Mouse (Mus musculus): ENCODE results near the gene Rgs7. TPM values are rescaled to one million over a fixed set of nuclear protein-coding genes. Genes with fewer than 3 reads are reported as not detected.

The Rgs7 gene
- polyA plus RNA-seq, 1 experiment = 0.42 TPM

GRCm38 (mm10) chr1:175329934-175330471 lies 162.3 kb downstream of the Rgs7 start:
- Histone ChIP-seq H3K4me3 (ENCODE audit: insufficient read depth, low read length) (no peak overlapping the region), H3K4me1 (ENCODE audit: control insufficient read depth, insufficient read depth, low read length) (no peaks in the 10 kb centered on the region), H3K27ac (ENCODE audit: insufficient read depth, low read length) (no peak overlapping the region)
- TF ChIP-seq CTCF (IDR thresholded peaks at IDR 0.05; ENCODE audit: borderline replicate concordance, insufficient read depth, low read length) (no peak), POLR2A (IDR thresholded peaks at IDR 0.05; ENCODE audit: low read depth, low read length) (no peak)

- no peak for TF ChIP-seq CTCF (IDR thresholded peaks at IDR 0.05; ENCODE audit: borderline replicate concordance, insufficient read depth, low read length)
- TF ChIP-seq POLR2A (IDR thresholded peaks at IDR 0.05; ENCODE audit: low read depth, low read length) = no peak
- Histone ChIP-seq H3K27ac (ENCODE audit: insufficient read depth, low read length) (no peak overlapping the region), H3K4me3 (ENCODE audit: insufficient read depth, low read length) (no peak overlapping the region), H3K4me1 (ENCODE audit: control insufficient read depth, insufficient read depth, low read length) (no peaks in the 10 kb centered on the region)
These were observed 169.5 kb downstream of the Rgs7 start for GRCm38 (mm10) chr1:175322781-175323180.

- no peak overlapping the region for H3K27ac ChIP-seq (ENCODE audit: insufficient read depth, low read length)
- TF ChIP-seq POLR2A (IDR thresholded peaks at IDR 0.05; ENCODE audit: low read depth, low read length) (no peak), CTCF (IDR thresholded peaks at IDR 0.05; ENCODE audit: borderline replicate concordance, insufficient read depth, low read length) (no peak)
- H3K4me1 ChIP-seq (ENCODE audit: control insufficient read depth, insufficient read depth, low read length) = no peaks in the 10 kb centered on the region
- H3K4me3 ChIP-seq (ENCODE audit: insufficient read depth, low read length) = no peak overlapping the region
These were observed 173.1 kb downstream of the Rgs7 start for GRCm38 (mm10) chr1:175319205-175319604.

- no peak for TF ChIP-seq POLR2A (IDR thresholded peaks at IDR 0.05; ENCODE audit: low read depth, low read length)
- no peak for TF ChIP-seq CTCF (IDR thresholded peaks at IDR 0.05; ENCODE audit: borderline replicate concordance, insufficient read depth, low read length)
- no peak overlapping the region for H3K27ac ChIP-seq (ENCODE audit: insufficient read depth, low read length)
- H3K4me1 ChIP-seq (ENCODE audit: control insufficient read depth, insufficient read depth, low read length) = no peaks in the 10 kb centered on the region
- no peak overlapping the region for H3K4me3 ChIP-seq (ENCODE audit: insufficient read depth, low read length)
These were observed 175.0 kb downstream of the Rgs7 start for GRCm38 (mm10) chr1:175317264-175317663.

DNA sequence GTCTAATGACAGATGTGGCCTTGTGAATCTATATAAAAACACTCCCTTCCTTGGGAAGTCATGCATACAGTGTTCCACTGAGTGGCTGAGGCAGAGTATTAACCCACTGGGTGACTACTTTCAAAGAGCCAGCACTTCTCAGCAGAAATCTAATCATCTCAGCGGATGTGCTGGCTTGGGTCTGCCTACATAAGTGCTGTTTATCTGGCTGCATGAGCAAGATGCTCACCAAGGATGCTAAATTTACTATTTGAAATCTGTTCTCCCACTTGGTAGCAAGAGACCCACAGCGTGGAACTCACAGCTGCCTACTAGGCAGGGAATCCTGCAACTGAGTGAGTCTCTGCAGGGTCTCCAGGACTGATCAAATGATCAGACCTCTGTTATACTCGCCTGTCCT lies 184.7 kb downstream of the Rgs7 start:
- H3K4me3 ChIP-seq (ENCODE audit: insufficient read depth, low read length) = no peak overlapping the region
- H3K27ac ChIP-seq (ENCODE audit: insufficient read depth, low read length) = no peak overlapping the region
- TF ChIP-seq CTCF (IDR thresholded peaks at IDR 0.05; ENCODE audit: borderline replicate concordance, insufficient read depth, low read length) = no peak
- no peak for TF ChIP-seq POLR2A (IDR thresholded peaks at IDR 0.05; ENCODE audit: low read depth, low read length)
- no peaks in the 10 kb centered on the region for H3K4me1 ChIP-seq (ENCODE audit: control insufficient read depth, insufficient read depth, low read length)

DNA sequence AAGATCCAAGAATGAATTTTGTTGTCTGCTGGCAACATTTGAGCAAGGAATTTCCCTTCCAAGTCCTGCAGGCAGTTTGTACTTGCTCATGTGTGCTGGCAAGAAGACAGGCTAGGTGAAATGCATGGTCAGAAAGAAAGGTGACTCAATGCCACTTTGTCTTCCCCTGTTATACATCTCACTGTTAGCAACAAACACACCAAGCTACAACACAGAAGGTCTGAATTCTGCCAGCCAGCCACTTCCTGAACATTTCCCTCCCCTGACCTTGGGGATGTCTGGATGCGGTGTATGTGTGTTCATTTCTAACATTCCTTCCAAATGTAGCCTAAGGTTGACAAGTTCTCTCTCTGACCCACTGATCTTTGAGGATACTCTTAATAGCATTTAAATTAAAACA lies 191.4 kb downstream of the Rgs7 start:
- Histone ChIP-seq H3K4me1 (ENCODE audit: control insufficient read depth, insufficient read depth, low read length) (no peaks in the 10 kb centered on the region), H3K4me3 (ENCODE audit: insufficient read depth, low read length) (no peak overlapping the region), H3K27ac (ENCODE audit: insufficient read depth, low read length) (no peak overlapping the region)
- no peak for TF ChIP-seq CTCF (IDR thresholded peaks at IDR 0.05; ENCODE audit: borderline replicate concordance, insufficient read depth, low read length)
- TF ChIP-seq POLR2A (IDR thresholded peaks at IDR 0.05; ENCODE audit: low read depth, low read length) = no peak

DNA sequence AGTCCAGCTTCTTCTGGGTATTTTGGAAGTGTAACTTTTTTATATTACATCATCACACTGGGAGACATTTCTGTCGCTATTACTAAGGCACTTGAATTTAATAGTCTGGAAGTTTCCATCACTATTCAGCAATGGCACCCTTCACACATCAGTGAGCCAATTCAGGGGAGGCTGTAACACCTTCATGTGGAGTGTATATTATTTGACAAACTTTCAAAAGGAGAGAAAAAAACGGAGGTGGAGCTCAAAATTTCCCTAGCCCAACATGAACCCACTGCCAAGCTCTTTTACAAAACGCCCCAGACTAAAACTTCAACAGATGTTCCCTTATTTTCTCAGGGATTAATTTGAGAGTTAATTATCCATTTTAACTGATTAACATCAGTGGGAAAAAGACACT lies 191.9 kb downstream of the Rgs7 start:
- Histone ChIP-seq H3K4me3 (ENCODE audit: insufficient read depth, low read length) (no peak overlapping the region), H3K27ac (ENCODE audit: insufficient read depth, low read length) (no peak overlapping the region), H3K4me1 (ENCODE audit: control insufficient read depth, insufficient read depth, low read length) (no peaks in the 10 kb centered on the region)
- TF ChIP-seq POLR2A (IDR thresholded peaks at IDR 0.05; ENCODE audit: low read depth, low read length) (no peak), CTCF (IDR thresholded peaks at IDR 0.05; ENCODE audit: borderline replicate concordance, insufficient read depth, low read length) (no peak)

DNA sequence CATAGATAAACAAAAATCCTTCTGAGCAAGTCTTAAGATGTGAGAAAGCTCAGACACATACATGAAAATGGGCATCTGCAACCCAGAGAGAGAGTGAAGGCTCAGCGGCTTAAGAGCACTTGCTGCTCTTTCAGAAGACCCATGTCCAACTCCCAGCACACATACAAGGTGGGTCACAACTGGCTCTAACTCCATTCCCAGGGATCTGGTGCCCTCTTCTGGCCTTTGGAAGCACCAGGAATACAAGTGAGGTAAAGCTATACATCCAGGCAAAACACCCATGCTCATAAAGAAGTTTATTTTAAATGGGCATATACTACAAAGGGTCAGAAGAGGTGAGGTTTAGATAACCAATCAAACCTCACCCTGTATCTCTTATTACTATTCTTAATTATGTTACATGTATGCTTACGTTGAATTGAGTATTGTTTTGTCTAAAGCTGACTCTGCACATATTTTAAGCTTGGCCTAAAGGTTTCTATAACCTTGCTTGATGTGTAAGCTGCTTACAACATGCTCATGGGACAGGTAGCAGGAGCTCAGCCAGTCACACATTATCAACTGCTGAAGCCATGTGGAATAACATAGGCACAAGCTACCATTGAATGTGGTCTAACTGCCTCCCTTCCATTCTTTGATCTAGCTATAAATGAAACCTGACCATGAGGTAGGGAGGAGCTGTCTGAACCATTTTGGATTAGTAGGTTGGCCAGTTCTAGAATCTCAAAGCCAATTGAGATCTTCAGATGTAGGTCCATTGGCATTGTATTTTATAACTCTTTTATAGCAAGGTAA lies 192.5 kb downstream of the Rgs7 start:
- Histone ChIP-seq H3K27ac (ENCODE audit: insufficient read depth, low read length) (no peak overlapping the region), H3K4me3 (ENCODE audit: insufficient read depth, low read length) (no peak overlapping the region), H3K4me1 (ENCODE audit: control insufficient read depth, insufficient read depth, low read length) (no peaks in the 10 kb centered on the region)
- TF ChIP-seq POLR2A (IDR thresholded peaks at IDR 0.05; ENCODE audit: low read depth, low read length) (no peak), CTCF (IDR thresholded peaks at IDR 0.05; ENCODE audit: borderline replicate concordance, insufficient read depth, low read length) (no peak)

- H3K4me3 ChIP-seq (ENCODE audit: insufficient read depth, low read length) = no peak overlapping the region
- H3K4me1 ChIP-seq (ENCODE audit: control insufficient read depth, insufficient read depth, low read length) = no peaks in the 10 kb centered on the region
- no peak overlapping the region for H3K27ac ChIP-seq (ENCODE audit: insufficient read depth, low read length)
- TF ChIP-seq CTCF (IDR thresholded peaks at IDR 0.05; ENCODE audit: borderline replicate concordance, insufficient read depth, low read length) (no peak), POLR2A (IDR thresholded peaks at IDR 0.05; ENCODE audit: low read depth, low read length) (no peak)
These were observed 195.4 kb downstream of the Rgs7 start for GRCm38 (mm10) chr1:175296906-175297305.

- no peak overlapping the region for H3K27ac ChIP-seq (ENCODE audit: insufficient read depth, low read length)
- no peak for TF ChIP-seq POLR2A (IDR thresholded peaks at IDR 0.05; ENCODE audit: low read depth, low read length)
- no peak for TF ChIP-seq CTCF (IDR thresholded peaks at IDR 0.05; ENCODE audit: borderline replicate concordance, insufficient read depth, low read length)
- peaks cover 6% of the 10 kb centered on the region for H3K4me1 ChIP-seq (ENCODE audit: control insufficient read depth, insufficient read depth, low read length)
- H3K4me3 ChIP-seq (ENCODE audit: insufficient read depth, low read length) = no peak overlapping the region
These were observed 202.2 kb downstream of the Rgs7 start for GRCm38 (mm10) chr1:175290072-175290471.
